Mouse (Mus musculus): ENCODE data around the gene Gm20825.
"Not testable (repeated sequence)": the region's sequence is repeated elsewhere in the genome, so short reads cannot be mapped to it uniquely, and the experiment has no call there.

Gm20825 gene

DNA sequence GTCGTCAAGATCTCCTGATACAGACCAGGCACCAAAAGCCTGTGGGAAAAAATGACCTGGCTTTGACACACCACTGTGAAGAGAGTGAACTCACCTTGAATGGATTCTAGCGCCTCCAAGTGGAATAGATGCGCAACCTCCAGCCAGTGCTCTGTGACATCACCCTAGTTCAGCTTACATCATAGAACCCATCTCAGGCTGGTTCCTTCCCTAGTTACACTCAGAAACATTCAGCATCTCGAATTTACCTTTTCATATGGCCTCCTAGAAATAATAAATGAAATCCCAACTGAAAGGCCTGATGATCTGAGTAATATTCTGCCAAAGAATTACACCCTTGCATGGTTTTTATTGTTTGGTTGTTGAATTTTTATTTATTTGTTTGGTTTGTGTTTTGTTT, at the start of gene Gm20825:
Gene Gm20825 (minus strand): TSS at position 101 of the 400 bp plus-strand sequence.
- DNase-seq: not testable (repeated sequence)
